Mouse (Mus musculus) lung, postnatal 0 days (tissue): ENCODE measurements at regions not wholly inside any gene's neighbourhood (a gene's known extent, or its start where the extent isn't known, plus 50 kb on each side); places are given as distances from the start of the nearest gene placed in this dataset.

Experiments
- CTCF ChIP-seq: IDR thresholded peaks from 2 replicates; pipeline ENCODE4 v1.5.1; 2016; ENCODE audit warnings: antibody characterized with exemption, mild to moderate bottlenecking
- EP300 ChIP-seq: IDR thresholded peaks from 2 replicates; pipeline ENCODE4 v1.6.1; 2016; ENCODE audit warnings: antibody characterized with exemption, mild to moderate bottlenecking, control low read depth

- no peak for TF ChIP-seq CTCF
- no peak for TF ChIP-seq EP300
These were observed 186.9 kb upstream of the Map3k1 start for GRCm38 (mm10) chr13:111995716-111996115.
